Mouse (Mus musculus): Measurements from ENCODE around the gene Mkrn3.

The Mkrn3 gene

DNA sequence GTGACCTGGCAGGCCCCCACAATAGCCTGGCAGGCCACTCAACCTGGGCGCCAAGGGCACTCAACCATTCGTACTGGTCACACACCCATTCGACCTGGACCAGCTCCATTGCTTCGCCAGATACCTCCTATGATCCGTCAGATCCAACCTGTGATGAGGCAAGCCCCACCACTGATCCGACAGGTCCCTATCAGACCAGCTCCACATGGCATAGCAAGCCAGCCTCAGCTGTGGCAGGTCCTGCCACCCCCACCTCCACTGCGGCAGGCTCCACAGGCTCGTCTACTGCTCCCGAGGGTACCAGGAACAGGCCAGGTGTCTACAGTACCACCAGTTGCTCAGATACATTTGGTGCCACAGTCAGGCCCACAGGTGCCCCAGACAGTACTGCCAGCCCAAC lies 41.4 kb downstream of the Mkrn3 start:
- no peak for DNase-seq (ENCODE audit: low spot score in 2 of 2)

DNA sequence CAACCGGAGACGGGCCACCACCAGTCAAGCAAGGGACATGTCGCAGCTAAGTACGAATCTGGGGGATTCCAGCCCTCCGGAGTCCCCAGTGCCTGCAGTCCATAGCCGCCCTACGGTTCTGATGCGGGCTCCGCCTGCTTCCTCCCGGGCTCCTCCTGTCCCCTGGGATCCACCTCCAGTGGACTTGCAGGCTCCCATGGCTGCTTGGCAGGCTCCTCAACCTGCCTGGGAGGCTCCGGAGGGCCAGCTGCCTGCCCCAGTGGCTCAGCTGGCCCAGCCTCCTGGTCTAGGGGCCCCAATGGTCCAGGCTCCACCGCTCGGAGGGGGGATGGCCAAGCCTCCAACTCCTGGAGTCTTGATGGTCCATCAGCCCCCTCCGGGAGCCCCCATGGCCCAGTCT lies 42.6 kb downstream of the Mkrn3 start:
- DNase-seq (ENCODE audit: low spot score in 2 of 2): no peak

DNA sequence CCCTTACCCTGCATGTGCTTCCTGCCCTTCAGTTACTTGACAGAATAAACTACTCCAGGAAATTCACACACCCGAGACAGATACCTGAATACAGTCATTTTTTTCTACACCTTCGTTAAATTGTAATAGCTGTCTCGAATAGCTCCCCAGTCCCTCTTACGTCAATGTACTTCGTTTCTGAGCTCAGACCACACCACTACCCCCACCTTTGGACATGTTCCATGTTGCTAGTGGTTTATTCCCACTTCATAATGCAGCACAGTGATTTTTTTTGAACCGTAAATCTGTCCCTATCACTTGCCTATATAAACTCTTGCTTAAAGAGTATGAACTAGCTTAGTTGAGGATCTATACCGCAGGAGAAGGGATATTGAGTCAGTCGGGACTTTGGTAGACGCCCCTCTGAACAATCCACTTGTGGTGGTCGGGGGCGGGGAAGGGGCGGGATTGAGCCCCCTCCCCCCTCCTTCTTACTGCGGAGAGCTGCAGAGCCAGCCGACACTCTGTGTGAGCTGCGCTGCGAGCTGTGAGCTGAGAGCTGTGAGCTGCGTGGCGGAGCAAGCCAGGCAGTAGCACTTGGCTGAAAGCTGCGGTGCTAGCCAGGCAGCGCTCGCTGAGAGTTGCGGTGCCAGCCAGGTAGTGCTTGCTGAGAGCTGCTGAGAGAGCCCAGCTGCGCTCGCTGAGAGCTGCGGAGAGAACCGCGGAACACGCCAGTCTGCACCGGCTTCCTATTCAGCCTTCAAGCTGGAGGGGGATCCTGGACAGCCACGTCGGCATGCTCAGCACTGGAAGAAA lies 43.2 kb downstream of the Mkrn3 start, which contains the start of gene Magel2:
TSS of gene Magel2 (plus strand) at position 501 of the 795 bp plus-strand sequence.
- no peak for DNase-seq (ENCODE audit: low spot score in 2 of 2)

DNA sequence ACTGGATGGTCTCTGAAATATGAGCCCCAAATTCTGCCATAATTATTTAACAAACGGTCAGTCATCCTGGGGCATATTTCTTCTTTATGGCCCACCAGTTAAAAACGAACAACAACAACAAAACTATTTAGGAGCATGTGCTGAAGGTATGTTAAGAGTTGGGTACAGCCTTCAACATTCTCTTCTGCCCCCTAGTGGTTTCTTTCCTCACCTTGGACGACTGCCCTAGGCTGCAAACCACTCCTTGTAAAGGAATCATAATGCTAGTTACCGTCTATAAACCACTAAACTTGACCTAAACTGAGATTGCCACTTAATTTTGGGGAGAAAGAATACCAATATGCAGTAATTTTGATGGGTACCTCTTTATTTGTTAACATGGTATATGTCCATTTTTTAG lies 44.3 kb downstream of the Mkrn3 start:
- no peak for DNase-seq (ENCODE audit: low spot score in 2 of 2)

All from left cerebral cortex, adult 9 months (tissue).